Mouse (Mus musculus): Measurements from ENCODE around the gene I0C0044D17Rik. TPM values are rescaled to one million over a fixed set of nuclear protein-coding genes. Genes with fewer than 3 reads are reported as not detected.

The I0C0044D17Rik gene
- polyA plus RNA-seq, 1 experiment from 2014 or later: not detected

DNA sequence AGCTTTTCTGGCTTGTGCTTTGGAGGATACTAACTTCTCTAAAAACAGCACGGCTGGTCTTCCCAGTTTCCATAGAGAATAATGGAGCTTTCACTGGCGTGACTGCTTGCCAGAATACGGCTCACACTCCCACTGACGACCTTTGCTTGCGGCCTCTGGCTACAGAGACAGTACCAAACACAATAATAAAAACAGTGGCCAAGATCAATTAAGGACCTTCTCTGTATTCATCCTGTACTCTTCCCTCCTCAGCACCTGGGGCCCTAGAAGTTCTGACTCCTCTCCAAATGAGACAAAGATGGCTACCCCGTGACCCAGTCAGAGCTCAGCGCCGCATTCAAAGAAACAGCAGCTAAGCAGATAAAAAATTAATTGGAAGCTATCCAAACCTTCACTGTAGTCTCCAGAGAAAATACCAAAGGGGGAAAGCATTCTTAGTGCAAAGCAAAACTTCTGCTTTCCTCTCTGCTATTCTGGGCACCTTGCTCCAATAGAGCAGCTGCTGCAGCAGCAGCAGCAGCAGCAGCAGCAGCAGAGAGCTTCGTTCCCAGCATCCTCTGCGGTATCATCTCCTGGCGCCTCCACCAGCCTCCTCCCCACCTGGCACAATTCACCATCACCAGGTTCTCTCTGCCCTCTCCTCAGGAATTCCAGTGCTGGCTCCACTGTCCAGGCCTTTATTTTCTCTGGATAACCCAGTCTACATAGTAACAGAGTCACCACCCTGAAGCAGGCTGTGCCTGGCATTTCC lies 26.9 kb downstream of the I0C0044D17Rik start:
- H3K27me3 ChIP-seq (ENCODE audit: control insufficient read depth, insufficient read depth, low read length): no peaks in the 10 kb centered on the region
- no peak overlapping the region for H3K4me2 ChIP-seq (ENCODE audit: low read depth, severe bottlenecking)
- no peaks in the 10 kb centered on the region for H3K9me3 ChIP-seq (ENCODE audit: control insufficient read depth, low read length)
- no peak overlapping the region for H3K4me3 ChIP-seq (ENCODE audit: low read depth, low read length)
- DNase-seq (ENCODE audit: low spot score): no peak
- H3K4me1 ChIP-seq (ENCODE audit: control insufficient read depth, insufficient read depth, low read length): no peaks in the 10 kb centered on the region
- no peak for ATAC-seq (ENCODE audit: insufficient number of reproducible peaks, low FRiP score, low TSS enrichment, low read depth)
- no peak overlapping the region for H3K27ac ChIP-seq (replicated peaks; ENCODE audit: low read depth, low read length)
- no peak overlapping the region for H3K9ac ChIP-seq (ENCODE audit: low read length)
- no peaks in the 10 kb centered on the region for H3K36me3 ChIP-seq (ENCODE audit: control insufficient read depth, insufficient read depth, low read length)
- 82% methylated on average over 11 of the region's 11 CpGs for WGBS

DNA sequence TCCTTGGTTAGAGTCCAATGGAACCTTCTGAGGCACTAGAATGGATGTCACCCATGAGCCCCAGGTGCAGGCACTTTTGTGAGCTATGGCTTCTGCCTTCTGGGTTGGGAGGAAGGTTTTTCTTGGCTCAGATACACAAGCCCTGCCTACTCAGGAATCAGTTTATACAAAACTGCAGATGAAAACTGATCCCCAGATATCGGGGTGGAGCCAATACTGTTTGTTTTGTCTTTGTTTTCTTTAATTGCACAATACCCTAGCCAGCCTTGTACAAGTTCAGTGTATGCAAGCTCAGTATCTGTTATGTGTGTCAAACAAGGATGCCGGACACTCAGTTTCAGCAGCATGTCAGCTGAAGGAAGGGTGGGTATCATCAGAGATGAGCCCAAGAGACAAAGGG lies 28.4 kb downstream of the I0C0044D17Rik start:
- Histone ChIP-seq H3K27ac (replicated peaks; ENCODE audit: low read depth, low read length) (no peak overlapping the region), H3K4me3 (ENCODE audit: low read depth, low read length) (no peak overlapping the region), H3K9ac (ENCODE audit: low read length) (no peak overlapping the region), H3K4me1 (ENCODE audit: control insufficient read depth, insufficient read depth, low read length) (peaks cover 5% of the 10 kb centered on the region), H3K9me3 (ENCODE audit: control insufficient read depth, low read length) (no peaks in the 10 kb centered on the region), H3K27me3 (ENCODE audit: control insufficient read depth, insufficient read depth, low read length) (no peaks in the 10 kb centered on the region), H3K36me3 (ENCODE audit: control insufficient read depth, insufficient read depth, low read length) (no peaks in the 10 kb centered on the region), H3K4me2 (ENCODE audit: low read depth, severe bottlenecking) (no peak overlapping the region)
- WGBS: 89% methylated on average over 2 of the region's 2 CpGs
- ATAC-seq (ENCODE audit: insufficient number of reproducible peaks, low FRiP score, low TSS enrichment, low read depth) (no peak), DNase-seq (ENCODE audit: low spot score) (no peak)

DNA sequence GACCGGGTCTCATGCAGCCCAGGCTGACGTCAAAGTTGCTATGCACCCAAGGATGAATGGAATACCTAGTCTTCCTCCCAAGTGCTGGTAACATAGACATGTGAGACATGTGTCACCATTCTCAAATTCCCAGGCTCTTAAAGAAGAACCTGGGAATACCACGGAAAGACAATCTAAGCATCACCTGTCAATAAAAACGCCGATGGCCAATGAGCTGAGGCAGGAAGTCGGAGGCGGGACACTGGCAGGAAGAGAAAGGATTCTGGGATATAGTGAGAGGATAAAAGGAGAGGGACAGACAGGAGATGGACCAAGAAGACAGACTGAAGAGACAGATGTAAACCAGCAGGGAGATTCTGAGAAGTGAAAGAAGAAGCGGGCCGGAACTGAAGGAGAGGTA lies 30.2 kb downstream of the I0C0044D17Rik start:
- no peak for DNase-seq (ENCODE audit: low spot score)
- ATAC-seq (ENCODE audit: insufficient number of reproducible peaks, low FRiP score, low TSS enrichment, low read depth): no peak
- Histone ChIP-seq H3K27ac (replicated peaks; ENCODE audit: low read depth, low read length) (no peak overlapping the region), H3K9me3 (ENCODE audit: control insufficient read depth, low read length) (no peaks in the 10 kb centered on the region), H3K4me1 (ENCODE audit: control insufficient read depth, insufficient read depth, low read length) (peaks cover 12% of the 10 kb centered on the region), H3K9ac (ENCODE audit: low read length) (no peak overlapping the region), H3K4me3 (ENCODE audit: low read depth, low read length) (no peak overlapping the region), H3K36me3 (ENCODE audit: control insufficient read depth, insufficient read depth, low read length) (no peaks in the 10 kb centered on the region), H3K4me2 (ENCODE audit: low read depth, severe bottlenecking) (no peak overlapping the region), H3K27me3 (ENCODE audit: control insufficient read depth, insufficient read depth, low read length) (no peaks in the 10 kb centered on the region)
- WGBS: 94% methylated on average over 9 of the region's 9 CpGs

DNA sequence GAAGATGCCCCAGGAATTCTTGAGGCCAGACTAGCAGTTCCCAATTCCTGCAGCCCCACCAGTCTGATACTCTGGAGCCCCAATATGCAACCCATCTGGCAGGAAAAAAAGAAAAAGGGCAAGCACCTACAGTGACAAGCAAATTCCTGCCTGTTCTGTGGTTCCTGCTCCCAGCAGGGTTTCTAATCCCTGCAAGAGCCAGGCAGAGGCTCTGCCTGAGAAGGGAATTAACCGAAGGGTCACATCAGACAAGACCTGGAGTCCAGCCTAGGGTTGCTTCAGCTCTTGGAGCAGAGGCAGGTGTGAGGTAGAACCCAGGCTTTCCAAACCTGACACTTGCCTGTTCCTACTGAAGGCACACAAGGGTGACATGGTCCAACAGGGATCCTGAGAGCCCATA lies 32.9 kb downstream of the I0C0044D17Rik start:
- Histone ChIP-seq H3K4me2 (ENCODE audit: low read depth, severe bottlenecking) (no peak overlapping the region), H3K9ac (ENCODE audit: low read length) (no peak overlapping the region), H3K27me3 (ENCODE audit: control insufficient read depth, insufficient read depth, low read length) (no peaks in the 10 kb centered on the region), H3K9me3 (ENCODE audit: control insufficient read depth, low read length) (no peaks in the 10 kb centered on the region), H3K4me3 (ENCODE audit: low read depth, low read length) (no peak overlapping the region), H3K36me3 (ENCODE audit: control insufficient read depth, insufficient read depth, low read length) (no peaks in the 10 kb centered on the region), H3K4me1 (ENCODE audit: control insufficient read depth, insufficient read depth, low read length) (peaks cover 16% of the 10 kb centered on the region), H3K27ac (replicated peaks; ENCODE audit: low read depth, low read length) (peak overlapping the region; percentile 15; the same call in 1 of the 2 replicates)
- WGBS: 57% methylated on average over 1 of the region's 1 CpGs
- DNase-seq (ENCODE audit: low spot score) (no peak), ATAC-seq (ENCODE audit: insufficient number of reproducible peaks, low FRiP score, low TSS enrichment, low read depth) (no peak)

DNA sequence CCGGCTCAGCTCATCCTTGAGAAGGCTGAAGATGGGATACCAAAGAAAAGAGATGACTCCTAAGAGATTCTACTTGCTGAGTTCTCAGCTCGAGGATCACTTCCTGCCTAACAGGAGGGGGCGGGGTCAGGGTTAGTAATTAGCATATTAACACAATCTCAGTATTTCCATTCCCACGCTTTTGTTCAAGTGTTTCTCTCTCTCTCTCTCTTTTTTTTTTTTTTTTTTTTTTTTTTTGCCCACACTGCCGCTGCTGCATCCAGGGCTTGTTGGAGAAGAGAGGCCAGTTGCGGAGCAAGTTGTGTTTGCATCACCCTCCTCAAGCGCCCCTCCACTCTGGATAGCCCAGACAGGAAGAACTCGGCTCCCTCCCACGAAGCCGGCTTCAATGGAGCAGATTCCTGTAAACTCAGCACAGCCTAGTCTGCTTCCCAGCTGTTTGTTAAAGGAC lies 33.8 kb downstream of the I0C0044D17Rik start:
- H3K9ac ChIP-seq (ENCODE audit: low read length): peak overlapping the region; percentile 34
- DNase-seq (ENCODE audit: low spot score): peak; percentile 50
- 11% methylated on average over 10 of the region's 10 CpGs for WGBS
- no peak for ATAC-seq (ENCODE audit: insufficient number of reproducible peaks, low FRiP score, low TSS enrichment, low read depth)
- H3K36me3 ChIP-seq (ENCODE audit: control insufficient read depth, insufficient read depth, low read length): no peaks in the 10 kb centered on the region
- peaks cover 16% of the 10 kb centered on the region for H3K4me1 ChIP-seq (ENCODE audit: control insufficient read depth, insufficient read depth, low read length)
- no peaks in the 10 kb centered on the region for H3K27me3 ChIP-seq (ENCODE audit: control insufficient read depth, insufficient read depth, low read length)
- peak overlapping the region; percentile 37 for H3K4me2 ChIP-seq (ENCODE audit: low read depth, severe bottlenecking)
- no peaks in the 10 kb centered on the region for H3K9me3 ChIP-seq (ENCODE audit: control insufficient read depth, low read length)
- no peak overlapping the region; the same call in 1 of the 2 replicates for H3K27ac ChIP-seq (replicated peaks; ENCODE audit: low read depth, low read length)
- 0 out of 2 replicates have a peak overlapping the region, but pooled peaks have one; percentile 3 for H3K4me3 ChIP-seq (ENCODE audit: low read depth, low read length)

DNA sequence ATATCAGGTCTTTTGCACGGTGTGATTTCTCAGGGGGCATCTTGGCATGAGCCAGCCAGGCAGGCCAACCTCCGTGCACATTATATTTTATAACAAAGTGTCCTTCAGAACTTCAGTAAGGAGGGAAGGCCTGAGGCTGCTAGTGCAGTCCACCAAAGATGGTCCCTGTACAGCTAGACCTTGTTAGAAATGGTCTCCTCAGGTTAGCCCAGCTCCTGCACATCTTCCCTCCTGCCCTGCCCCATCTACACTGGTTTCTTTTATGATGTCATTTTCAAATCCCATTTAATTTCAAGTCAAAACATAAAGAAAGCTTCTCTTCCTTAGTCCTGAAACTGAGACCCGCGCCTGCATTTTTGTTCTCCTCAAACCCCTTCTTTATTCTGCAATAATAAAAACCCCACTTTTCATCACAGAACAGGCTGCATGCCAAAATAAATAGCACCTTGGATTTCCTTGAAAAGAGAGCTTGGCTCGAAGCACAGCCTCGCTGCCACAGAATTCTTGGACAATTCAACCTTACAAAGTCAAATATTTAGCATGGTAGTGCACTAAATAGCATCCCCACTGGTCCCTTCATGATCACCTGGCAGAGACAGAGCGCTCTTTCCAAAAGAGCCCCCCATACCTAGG lies 34.4 kb downstream of the I0C0044D17Rik start:
- no peaks in the 10 kb centered on the region for H3K27me3 ChIP-seq (ENCODE audit: control insufficient read depth, insufficient read depth, low read length)
- no peaks in the 10 kb centered on the region for H3K9me3 ChIP-seq (ENCODE audit: control insufficient read depth, low read length)
- ATAC-seq (ENCODE audit: insufficient number of reproducible peaks, low FRiP score, low TSS enrichment, low read depth) (no peak), DNase-seq (ENCODE audit: low spot score) (no peak)
- H3K4me1 ChIP-seq (ENCODE audit: control insufficient read depth, insufficient read depth, low read length): peaks cover 16% of the 10 kb centered on the region
- 73% methylated on average over 7 of the region's 7 CpGs for WGBS
- H3K27ac ChIP-seq (replicated peaks; ENCODE audit: low read depth, low read length): no peak overlapping the region
- no peak overlapping the region for H3K9ac ChIP-seq (ENCODE audit: low read length)
- no peak overlapping the region for H3K4me3 ChIP-seq (ENCODE audit: low read depth, low read length)
- no peaks in the 10 kb centered on the region for H3K36me3 ChIP-seq (ENCODE audit: control insufficient read depth, insufficient read depth, low read length)
- H3K4me2 ChIP-seq (ENCODE audit: low read depth, severe bottlenecking): 0 out of 2 replicates have a peak overlapping the region, but pooled peaks have one; percentile 37

DNA sequence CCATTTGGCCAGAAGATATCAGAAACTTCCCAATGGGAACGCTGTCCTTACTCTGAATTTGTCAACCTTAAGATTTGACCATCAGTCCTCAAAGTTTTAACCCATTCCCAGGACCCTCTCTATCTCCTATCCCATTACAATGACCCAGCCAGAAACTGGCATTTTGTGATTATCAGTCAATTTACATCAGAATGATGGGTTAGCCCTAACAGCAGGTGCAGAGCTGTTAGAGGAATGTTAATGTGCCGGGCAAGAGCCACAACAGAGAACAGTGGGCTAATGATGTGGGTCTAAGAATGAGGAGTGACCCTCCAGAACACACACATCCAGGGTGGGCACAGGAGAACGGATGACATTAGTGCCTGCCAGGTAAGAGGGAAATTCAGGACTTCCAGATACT lies 37.4 kb downstream of the I0C0044D17Rik start:
- Histone ChIP-seq H3K36me3 (ENCODE audit: control insufficient read depth, insufficient read depth, low read length) (no peaks in the 10 kb centered on the region; the same call in 1 of the 2 replicates), H3K4me2 (ENCODE audit: low read depth, severe bottlenecking) (no peak overlapping the region), H3K9ac (ENCODE audit: low read length) (no peak overlapping the region), H3K27me3 (ENCODE audit: control insufficient read depth, insufficient read depth, low read length) (no peaks in the 10 kb centered on the region), H3K27ac (replicated peaks; ENCODE audit: low read depth, low read length) (no peak overlapping the region), H3K4me1 (ENCODE audit: control insufficient read depth, insufficient read depth, low read length) (peaks cover 16% of the 10 kb centered on the region), H3K4me3 (ENCODE audit: low read depth, low read length) (no peak overlapping the region), H3K9me3 (ENCODE audit: control insufficient read depth, low read length) (no peaks in the 10 kb centered on the region)
- ATAC-seq (ENCODE audit: insufficient number of reproducible peaks, low FRiP score, low TSS enrichment, low read depth) (no peak), DNase-seq (ENCODE audit: low spot score) (no peak)
- WGBS: 42% methylated on average over 3 of the region's 3 CpGs

DNA sequence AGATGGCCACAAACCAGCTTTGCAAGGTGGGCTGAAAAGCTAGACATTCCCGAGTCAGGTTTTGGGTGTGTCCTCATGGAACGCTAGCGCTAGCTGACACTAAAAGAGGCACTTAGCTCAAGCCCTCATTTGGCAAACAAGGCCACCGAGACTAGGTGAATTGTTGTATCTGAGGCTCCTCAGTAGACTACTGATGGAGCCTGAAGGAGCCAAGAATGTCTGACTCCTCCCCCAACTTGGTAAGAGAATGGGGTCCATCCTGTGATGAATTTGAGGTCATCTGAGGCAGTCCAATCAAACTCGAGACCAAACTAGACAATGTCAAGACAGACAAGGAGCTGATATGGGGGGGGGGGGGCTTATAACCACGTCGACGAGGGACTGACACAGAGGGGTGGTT lies 37.8 kb downstream of the I0C0044D17Rik start:
- DNase-seq (ENCODE audit: low spot score): no peak
- Histone ChIP-seq H3K36me3 (ENCODE audit: control insufficient read depth, insufficient read depth, low read length) (no peaks in the 10 kb centered on the region; the same call in 1 of the 2 replicates), H3K9ac (ENCODE audit: low read length) (no peak overlapping the region), H3K4me1 (ENCODE audit: control insufficient read depth, insufficient read depth, low read length) (peaks cover 16% of the 10 kb centered on the region), H3K27me3 (ENCODE audit: control insufficient read depth, insufficient read depth, low read length) (no peaks in the 10 kb centered on the region), H3K4me2 (ENCODE audit: low read depth, severe bottlenecking) (no peak overlapping the region), H3K9me3 (ENCODE audit: control insufficient read depth, low read length) (no peaks in the 10 kb centered on the region), H3K27ac (replicated peaks; ENCODE audit: low read depth, low read length) (no peak overlapping the region), H3K4me3 (ENCODE audit: low read depth, low read length) (no peak overlapping the region)
- ATAC-seq (ENCODE audit: insufficient number of reproducible peaks, low FRiP score, low TSS enrichment, low read depth): no peak
- 52% methylated on average over 8 of the region's 8 CpGs for WGBS

Measured in limb, embryonic 11.5 days (tissue).